Mouse (Mus musculus): ENCODE measurements at regions not wholly inside any gene's neighbourhood (a gene's known extent, or its start where the extent isn't known, plus 50 kb on each side); places are given as distances from the start of the nearest gene placed in this dataset.

DNA sequence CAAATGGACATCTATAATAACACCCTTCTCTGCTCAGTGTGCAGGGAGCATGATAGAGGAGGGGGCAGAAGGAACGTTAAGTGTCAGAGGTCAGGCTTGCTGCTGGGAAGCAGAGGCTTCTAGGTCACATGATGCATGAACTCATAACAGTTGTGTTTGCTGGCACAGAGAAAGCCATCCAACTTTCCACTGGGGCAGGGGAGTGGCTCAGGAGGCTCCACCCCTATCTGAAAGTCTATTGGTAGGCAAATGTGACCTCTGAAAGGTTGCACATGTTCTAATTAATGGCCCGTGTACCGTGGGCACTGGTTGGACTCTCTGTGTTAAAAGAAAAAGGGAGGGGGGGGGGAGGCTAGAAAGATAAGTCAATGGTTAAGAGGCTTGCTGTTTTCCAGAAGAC lies 224.6 kb downstream of the Slc16a7 start:
- no peak overlapping the region for H3K9ac ChIP-seq (replicated peaks; ENCODE audit: low read depth, low read length)
- H3K36me3 ChIP-seq (ENCODE audit: control insufficient read depth, insufficient read depth, low read length), result no peaks in the 10 kb centered on the region
- no peak overlapping the region for H3K4me2 ChIP-seq (replicated peaks; ENCODE audit: low read depth, low read length)
- no peaks in the 10 kb centered on the region for H3K27me3 ChIP-seq (ENCODE audit: control insufficient read depth, insufficient read depth, low read length)
- 44% methylated on average over 3 of the region's 3 CpGs for WGBS
- no peak overlapping the region for H3K27ac ChIP-seq (ENCODE audit: low read length)
- H3K4me1 ChIP-seq (ENCODE audit: control insufficient read depth, insufficient read depth, low read length), result no peaks in the 10 kb centered on the region
- H3K9me3 ChIP-seq (ENCODE audit: control insufficient read depth, low read depth, low read length), result no peaks in the 10 kb centered on the region
- no peak for ATAC-seq (ENCODE audit: insufficient number of reproducible peaks, insufficient read depth, low FRiP score, low read depth)
- H3K4me3 ChIP-seq (ENCODE audit: low read depth, low read length), result no peak overlapping the region

- no peak overlapping the region for H3K4me2 ChIP-seq (replicated peaks; ENCODE audit: low read depth, low read length)
- H3K9ac ChIP-seq (replicated peaks; ENCODE audit: low read depth, low read length), result no peak overlapping the region
- no peak overlapping the region for H3K4me3 ChIP-seq (ENCODE audit: low read depth, low read length)
- H3K9me3 ChIP-seq (ENCODE audit: control insufficient read depth, low read depth, low read length), result no peaks in the 10 kb centered on the region
- ATAC-seq (ENCODE audit: insufficient number of reproducible peaks, insufficient read depth, low FRiP score, low read depth), result no peak
- WGBS, result 48% methylated on average over 5 of the region's 5 CpGs
- no peaks in the 10 kb centered on the region for H3K4me1 ChIP-seq (ENCODE audit: control insufficient read depth, insufficient read depth, low read length)
- no peak overlapping the region for H3K27ac ChIP-seq (ENCODE audit: low read length)
- H3K27me3 ChIP-seq (ENCODE audit: control insufficient read depth, insufficient read depth, low read length), result no peaks in the 10 kb centered on the region
- no peaks in the 10 kb centered on the region for H3K36me3 ChIP-seq (ENCODE audit: control insufficient read depth, insufficient read depth, low read length)
Observed at GRCm38 (mm10) chr10:125161077-125161476, 228.2 kb downstream of the Slc16a7 start.

- Histone ChIP-seq H3K27ac (ENCODE audit: low read length) (no peak overlapping the region), H3K9me3 (ENCODE audit: control insufficient read depth, low read depth, low read length) (no peaks in the 10 kb centered on the region), H3K4me3 (ENCODE audit: low read depth, low read length) (no peak overlapping the region), H3K36me3 (ENCODE audit: control insufficient read depth, insufficient read depth, low read length) (no peaks in the 10 kb centered on the region), H3K4me1 (ENCODE audit: control insufficient read depth, insufficient read depth, low read length) (no peaks in the 10 kb centered on the region), H3K9ac (replicated peaks; ENCODE audit: low read depth, low read length) (no peak overlapping the region), H3K4me2 (replicated peaks; ENCODE audit: low read depth, low read length) (no peak overlapping the region), H3K27me3 (ENCODE audit: control insufficient read depth, insufficient read depth, low read length) (no peaks in the 10 kb centered on the region)
- 56% methylated on average over 2 of the region's 2 CpGs for WGBS
- ATAC-seq (ENCODE audit: insufficient number of reproducible peaks, insufficient read depth, low FRiP score, low read depth), result no peak
Observed at GRCm38 (mm10) chr10:125148753-125149152, 240.5 kb downstream of the Slc16a7 start.

- H3K4me2 ChIP-seq (replicated peaks; ENCODE audit: low read depth, low read length), result no peak overlapping the region
- no peak overlapping the region for H3K27ac ChIP-seq (ENCODE audit: low read length)
- no peaks in the 10 kb centered on the region for H3K9me3 ChIP-seq (ENCODE audit: control insufficient read depth, low read depth, low read length)
- H3K36me3 ChIP-seq (ENCODE audit: control insufficient read depth, insufficient read depth, low read length), result no peaks in the 10 kb centered on the region
- H3K4me1 ChIP-seq (ENCODE audit: control insufficient read depth, insufficient read depth, low read length), result no peaks in the 10 kb centered on the region
- H3K4me3 ChIP-seq (ENCODE audit: low read depth, low read length), result no peak overlapping the region
- H3K9ac ChIP-seq (replicated peaks; ENCODE audit: low read depth, low read length), result no peak overlapping the region
- peak; percentile 80; the same call in 1 of the 2 replicates for ATAC-seq (ENCODE audit: insufficient number of reproducible peaks, insufficient read depth, low FRiP score, low read depth)
- H3K27me3 ChIP-seq (ENCODE audit: control insufficient read depth, insufficient read depth, low read length), result no peaks in the 10 kb centered on the region
Observed at GRCm38 (mm10) chr10:125147239-125147782, 242.0 kb downstream of the Slc16a7 start.

- WGBS, result 80% methylated on average over 3 of the region's 3 CpGs
- ATAC-seq (ENCODE audit: insufficient number of reproducible peaks, insufficient read depth, low FRiP score, low read depth), result no peak
- no peaks in the 10 kb centered on the region for H3K27me3 ChIP-seq (ENCODE audit: control insufficient read depth, insufficient read depth, low read length)
- H3K9ac ChIP-seq (replicated peaks; ENCODE audit: low read depth, low read length), result no peak overlapping the region
- H3K4me2 ChIP-seq (replicated peaks; ENCODE audit: low read depth, low read length), result no peak overlapping the region
- H3K9me3 ChIP-seq (ENCODE audit: control insufficient read depth, low read depth, low read length), result no peaks in the 10 kb centered on the region
- H3K4me1 ChIP-seq (ENCODE audit: control insufficient read depth, insufficient read depth, low read length), result no peaks in the 10 kb centered on the region
- no peaks in the 10 kb centered on the region for H3K36me3 ChIP-seq (ENCODE audit: control insufficient read depth, insufficient read depth, low read length)
- no peak overlapping the region for H3K27ac ChIP-seq (ENCODE audit: low read length)
- no peak overlapping the region for H3K4me3 ChIP-seq (ENCODE audit: low read depth, low read length)
Observed at GRCm38 (mm10) chr10:125146365-125146764, 242.9 kb downstream of the Slc16a7 start.

- ATAC-seq (ENCODE audit: insufficient number of reproducible peaks, insufficient read depth, low FRiP score, low read depth), result no peak
- WGBS, result 64% methylated on average over 4 of the region's 4 CpGs
- no peak overlapping the region for H3K4me3 ChIP-seq (ENCODE audit: low read depth, low read length)
- no peak overlapping the region for H3K27ac ChIP-seq (ENCODE audit: low read length)
- H3K9me3 ChIP-seq (ENCODE audit: control insufficient read depth, low read depth, low read length), result no peaks in the 10 kb centered on the region
- no peaks in the 10 kb centered on the region for H3K27me3 ChIP-seq (ENCODE audit: control insufficient read depth, insufficient read depth, low read length)
- no peak overlapping the region for H3K9ac ChIP-seq (replicated peaks; ENCODE audit: low read depth, low read length)
- H3K4me2 ChIP-seq (replicated peaks; ENCODE audit: low read depth, low read length), result no peak overlapping the region
- no peaks in the 10 kb centered on the region for H3K36me3 ChIP-seq (ENCODE audit: control insufficient read depth, insufficient read depth, low read length)
- no peaks in the 10 kb centered on the region for H3K4me1 ChIP-seq (ENCODE audit: control insufficient read depth, insufficient read depth, low read length)
Observed at GRCm38 (mm10) chr10:125145809-125146208, 243.5 kb downstream of the Slc16a7 start.

GRCm38 (mm10) chr10:125121762-125122161 lies 267.5 kb downstream of the Slc16a7 start:
- no peak for ATAC-seq (ENCODE audit: insufficient number of reproducible peaks, insufficient read depth, low FRiP score, low read depth)

GRCm38 (mm10) chr10:125114318-125114717 lies 274.9 kb downstream of the Slc16a7 start:
- Histone ChIP-seq H3K9me3 (ENCODE audit: control insufficient read depth, low read depth, low read length) (no peaks in the 10 kb centered on the region), H3K4me3 (ENCODE audit: low read depth, low read length) (no peak overlapping the region), H3K9ac (replicated peaks; ENCODE audit: low read depth, low read length) (no peak overlapping the region), H3K4me2 (replicated peaks; ENCODE audit: low read depth, low read length) (no peak overlapping the region), H3K36me3 (ENCODE audit: control insufficient read depth, insufficient read depth, low read length) (no peaks in the 10 kb centered on the region), H3K27me3 (ENCODE audit: control insufficient read depth, insufficient read depth, low read length) (no peaks in the 10 kb centered on the region), H3K4me1 (ENCODE audit: control insufficient read depth, insufficient read depth, low read length) (no peaks in the 10 kb centered on the region), H3K27ac (ENCODE audit: low read length) (no peak overlapping the region)
- no peak for ATAC-seq (ENCODE audit: insufficient number of reproducible peaks, insufficient read depth, low FRiP score, low read depth)
- 35% methylated on average over 1 of the region's 1 CpGs for WGBS

More at GRCm38 (mm10) chr10:125121762-125122161, 267.5 kb downstream of the Slc16a7 start:
- H3K4me1 ChIP-seq (ENCODE audit: control insufficient read depth, insufficient read depth, low read length), result no peaks in the 10 kb centered on the region
- H3K4me2 ChIP-seq (replicated peaks; ENCODE audit: low read depth, low read length), result no peak overlapping the region
- no peak overlapping the region for H3K27ac ChIP-seq (ENCODE audit: low read length)
- no peaks in the 10 kb centered on the region for H3K27me3 ChIP-seq (ENCODE audit: control insufficient read depth, insufficient read depth, low read length)
- WGBS, result 84% methylated on average over 5 of the region's 5 CpGs
- no peak overlapping the region for H3K4me3 ChIP-seq (ENCODE audit: low read depth, low read length)
- no peaks in the 10 kb centered on the region for H3K36me3 ChIP-seq (ENCODE audit: control insufficient read depth, insufficient read depth, low read length)
- no peak overlapping the region for H3K9ac ChIP-seq (replicated peaks; ENCODE audit: low read depth, low read length)
- H3K9me3 ChIP-seq (ENCODE audit: control insufficient read depth, low read depth, low read length), result no peaks in the 10 kb centered on the region

DNA sequence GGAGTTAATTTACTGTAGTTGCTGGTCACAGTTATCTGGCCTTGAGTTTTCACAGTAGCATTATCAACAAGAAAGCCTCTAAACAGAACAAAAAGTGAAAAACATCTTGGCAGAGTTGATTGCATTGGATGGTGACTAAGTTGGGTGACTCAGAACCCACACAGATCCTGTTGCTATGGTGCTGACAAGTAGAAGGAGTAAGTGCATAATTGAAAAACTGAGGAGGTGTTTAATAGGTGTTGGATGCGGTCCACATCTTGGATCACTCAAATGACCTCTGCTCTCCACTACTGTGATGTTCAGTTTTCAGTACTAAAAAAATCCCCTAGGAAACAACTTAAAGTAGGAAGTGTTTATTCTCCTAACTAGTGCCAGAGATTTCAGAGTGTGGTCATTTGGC lies 280.3 kb downstream of the Slc16a7 start:
- H3K27me3 ChIP-seq (ENCODE audit: control insufficient read depth, insufficient read depth, low read length), result no peaks in the 10 kb centered on the region
- WGBS, result 82% methylated on average over 1 of the region's 1 CpGs
- no peaks in the 10 kb centered on the region for H3K36me3 ChIP-seq (ENCODE audit: control insufficient read depth, insufficient read depth, low read length)
- no peak overlapping the region for H3K9ac ChIP-seq (replicated peaks; ENCODE audit: low read depth, low read length)
- no peak overlapping the region for H3K27ac ChIP-seq (ENCODE audit: low read length)
- no peaks in the 10 kb centered on the region for H3K9me3 ChIP-seq (ENCODE audit: control insufficient read depth, low read depth, low read length)
- ATAC-seq (ENCODE audit: insufficient number of reproducible peaks, insufficient read depth, low FRiP score, low read depth), result no peak
- H3K4me1 ChIP-seq (ENCODE audit: control insufficient read depth, insufficient read depth, low read length), result no peaks in the 10 kb centered on the region
- no peak overlapping the region for H3K4me2 ChIP-seq (replicated peaks; ENCODE audit: low read depth, low read length)
- H3K4me3 ChIP-seq (ENCODE audit: low read depth, low read length), result no peak overlapping the region
